Mouse (Mus musculus) cerebellum, postnatal 36 days (tissue): ENCODE data around the gene Rtcb.
A peak's percentile ranks its signal among the peaks of the same experiment; 100 is the strongest.

Experiments
- DNase-seq, 2 experiments: peaks; one replicate each; pipeline ENCODE4 v3.0.0; 2021 to 2022; ENCODE audit warnings: mixed read lengths in 2 of 2

The Rtcb gene

DNA sequence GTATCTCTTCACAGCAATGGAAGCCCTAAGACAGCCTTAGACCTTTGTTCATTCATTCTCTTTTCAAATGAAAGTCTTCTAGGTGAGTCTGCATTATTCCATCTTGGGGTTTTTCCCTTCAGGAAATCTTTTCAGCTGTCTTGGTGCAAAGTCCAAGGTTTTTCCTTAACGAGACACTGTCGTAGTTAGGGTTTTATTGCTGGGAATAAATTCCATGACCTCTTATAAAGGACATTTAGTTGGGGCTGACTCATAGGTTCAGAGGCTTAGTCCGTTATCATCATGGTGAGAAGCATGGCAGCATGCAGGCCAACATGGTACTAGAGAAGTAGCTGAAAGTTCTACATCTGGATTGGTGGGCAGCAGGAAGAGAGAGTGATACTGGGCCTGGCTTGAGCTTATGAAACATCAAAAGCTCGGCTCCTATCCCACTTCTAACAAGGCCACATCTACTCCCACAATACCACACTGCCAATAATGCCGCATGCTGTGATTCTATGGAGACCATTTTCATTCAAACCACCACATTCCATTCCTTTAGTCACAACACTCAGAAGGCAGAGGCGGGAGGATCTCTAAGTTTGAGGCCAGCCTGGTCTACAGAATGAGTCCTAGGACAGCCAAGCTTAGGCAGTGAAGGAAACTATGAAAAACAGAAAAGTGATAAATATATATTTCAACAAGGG is 21.2 kb downstream of the Rtcb start:
- DNase-seq = no peak

DNA sequence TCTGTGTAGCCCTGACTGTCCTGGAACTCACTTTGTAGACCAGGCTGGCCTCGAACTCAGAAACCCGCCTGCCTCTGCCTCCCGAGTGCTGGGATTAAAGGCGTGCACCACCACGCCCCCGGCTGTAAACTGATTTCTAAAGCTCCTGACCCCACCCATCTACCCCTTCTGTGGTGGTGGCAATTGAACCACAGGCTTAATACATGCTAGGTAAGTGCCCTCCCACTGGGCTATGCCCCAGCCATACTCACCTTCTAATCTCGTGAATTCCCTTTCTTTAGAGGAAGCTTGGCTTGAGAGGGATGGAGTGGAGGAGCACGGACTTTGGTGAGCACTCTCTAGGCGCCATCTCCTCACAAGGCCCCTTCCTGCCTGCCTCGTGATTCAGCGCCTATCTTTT is 27.7 kb downstream of the Rtcb start:
- DNase-seq = no peak

DNA sequence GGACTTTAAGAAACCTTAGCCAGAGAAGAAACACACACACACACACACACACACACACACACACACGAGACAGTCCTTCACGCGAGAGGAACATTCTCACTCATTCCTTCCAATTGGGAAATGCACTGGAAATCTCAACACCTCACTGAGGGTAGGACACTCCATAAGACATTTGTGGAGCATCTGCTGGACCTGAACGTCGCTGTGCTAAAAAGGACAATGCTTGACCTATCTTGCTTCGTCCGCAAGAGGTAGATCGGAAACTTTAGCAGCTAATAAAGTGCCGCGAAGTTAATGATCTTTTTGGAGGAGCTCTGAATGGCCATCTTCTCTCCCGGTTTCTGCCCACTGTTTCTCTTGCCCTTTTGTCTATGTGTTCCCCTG is 28.4 kb downstream of the Rtcb start:
- peak in 1 of 2 experiments; percentile 13 for DNase-seq

GRCm38 (mm10) chr10:85928499-85929207 is 29.0 kb downstream of the Rtcb start:
- peak; percentile 83 to 87 for DNase-seq

DNA sequence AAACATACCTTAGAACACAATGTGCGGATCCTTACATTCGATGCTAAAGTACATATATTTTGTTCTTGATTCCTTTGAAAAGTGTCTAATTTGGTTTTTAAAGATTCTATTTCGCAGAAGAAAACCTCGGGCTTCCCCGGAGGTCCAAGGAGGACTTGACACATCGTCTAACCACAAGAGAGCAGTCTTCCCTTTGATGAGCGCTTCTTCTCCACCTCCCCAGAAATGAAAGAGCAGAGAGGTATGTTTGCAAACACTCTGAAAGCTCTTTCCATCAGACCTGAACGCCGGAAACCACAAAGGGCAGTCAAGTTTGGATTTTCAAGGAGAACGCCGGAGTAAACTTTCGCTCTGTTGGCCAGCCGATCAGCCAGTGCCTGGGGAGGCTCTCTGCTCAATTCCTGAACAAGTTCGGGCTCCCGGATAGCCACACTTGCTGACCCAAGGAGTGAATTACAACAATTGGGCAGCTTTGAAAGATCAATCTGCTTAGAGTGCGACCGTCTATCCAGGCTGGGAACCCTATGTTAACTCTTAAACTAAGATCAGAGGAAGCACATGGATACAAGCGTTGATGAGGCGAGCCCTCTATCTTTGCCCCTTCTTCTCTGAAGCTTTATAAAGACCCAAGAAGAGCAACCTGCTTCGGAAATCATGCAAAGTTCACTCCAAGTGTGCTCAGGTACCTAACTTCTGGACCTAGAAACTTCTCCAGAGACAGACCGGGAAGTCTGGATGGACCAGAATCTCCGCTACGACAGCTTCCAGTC is 29.8 kb downstream of the Rtcb start, which contains the start of gene Ascl4:
TSS of gene Ascl4 (plus strand) at position 6 of the 770 bp plus-strand sequence.
- DNase-seq = peak in 1 of 2 experiments; percentile 26

GRCm38 (mm10) chr10:85916498-85917309 is 40.9 kb downstream of the Rtcb start, which contains the start of gene Prdm4:
TSS of gene Prdm4 (minus strand) at chr10:85917142.
- DNase-seq = peak; percentile 94 to 96
